Mouse (Mus musculus) neutrophil, adult 59 days (primary cell): ENCODE data around the gene Nmur1. TPM values are rescaled to one million over a fixed set of nuclear protein-coding genes. Genes with fewer than 3 reads are reported as not detected.

ENCODE experiments used
- total RNA-seq, 2 experiments: library from RNA; stranded (reverse); gene quantifications; 1 replicate in 1 of 2; 2 replicates in 1 of 2; pipeline ENCODE4 v1.2.4; 2023

The Nmur1 gene
- total RNA-seq, result not detected

DNA sequence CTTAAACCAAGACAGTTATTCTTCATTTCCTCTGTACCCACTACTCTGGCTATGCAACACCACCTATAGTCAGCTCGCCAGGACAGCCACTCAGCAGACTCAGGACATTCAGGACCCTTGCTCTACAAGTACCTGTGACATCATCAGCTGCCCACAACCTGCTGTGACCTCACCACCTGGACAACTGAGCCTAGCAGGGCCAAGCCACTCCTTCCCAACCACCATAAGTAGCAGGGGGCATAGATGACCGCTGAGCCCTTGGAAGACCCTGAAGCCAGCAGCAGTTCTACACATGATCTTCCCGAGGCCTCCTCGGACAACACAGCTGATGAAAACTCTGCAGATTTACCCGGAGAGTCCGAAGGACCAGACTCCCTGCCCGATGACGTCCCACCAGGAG lies at the start of gene Nmur1, which contains the start of gene Tex44:
Gene Nmur1 (minus strand): TSS at position 101 of the 400 bp plus-strand sequence.
Gene Tex44 (plus strand): TSS at position 202 of the 400 bp plus-strand sequence.

DNA sequence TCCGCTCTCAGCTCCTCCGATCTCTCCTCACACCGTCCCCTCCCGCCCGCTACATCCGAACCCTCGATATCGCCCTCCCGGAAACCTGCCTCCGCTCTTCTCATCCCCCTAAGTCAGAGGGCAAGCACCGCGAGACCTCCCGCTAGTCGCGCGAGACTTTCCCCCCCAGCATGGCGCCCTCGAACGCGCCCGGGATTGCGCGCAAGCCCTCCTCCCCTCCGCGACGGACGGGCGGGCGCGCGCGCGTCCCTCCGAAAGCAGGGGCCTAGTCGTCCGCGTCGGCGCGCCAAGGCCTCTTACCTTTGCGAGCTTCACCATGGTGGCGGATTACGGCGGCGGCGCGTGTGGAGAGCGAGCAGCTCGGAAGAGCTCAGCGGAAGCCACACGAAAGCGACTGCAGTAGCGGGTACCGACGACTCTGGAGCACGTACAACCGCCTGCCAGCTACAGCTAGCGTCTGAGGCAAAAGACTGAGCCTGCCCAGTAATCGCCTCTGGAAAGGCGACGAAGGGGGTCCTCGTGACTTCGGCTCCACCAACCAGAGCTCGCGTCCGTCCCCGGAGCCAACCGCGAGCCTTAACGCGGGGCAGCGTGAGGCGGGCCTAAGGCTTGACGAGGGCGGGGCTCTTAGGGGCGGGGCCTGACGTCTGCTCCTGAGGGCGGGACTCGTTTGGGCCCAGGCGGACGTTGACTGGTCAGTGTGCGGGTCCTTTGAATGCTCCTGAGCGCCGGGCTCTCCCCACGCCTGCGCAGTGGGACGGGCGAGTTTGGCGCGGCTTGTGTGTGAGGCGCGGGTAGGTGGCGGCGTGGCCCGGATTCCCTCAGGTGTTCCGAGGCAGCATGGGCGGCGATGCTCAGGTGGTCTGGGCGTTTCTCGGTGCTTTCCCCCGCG lies 66.9 kb downstream of the Nmur1 start, which contains the start of gene Ncl:
Gene Ncl (minus strand): TSS at position 495 of the 892 bp plus-strand sequence.

Other genes with a start within 250 kb of the Nmur1 start
- gene B3gnt7, start 123.4 kb downstream of the Nmur1 start, total RNA-seq, result under 1 TPM; 0.22 to 0.24 TPM
- 100 to 1,000 TPM; 153 to 159 TPM for gene Ncl, start 66.8 kb downstream of the Nmur1 start, total RNA-seq
- not detected for gene Tex44, start 101 bp upstream of the Nmur1 start, total RNA-seq
- gene Ptma, start 100.5 kb upstream of the Nmur1 start, total RNA-seq, result 1,000 to 10,000 TPM; 1,058 to 1,193 TPM
- gene Pde6d, start 156.4 kb upstream of the Nmur1 start, total RNA-seq, result 10 to 100 TPM; 22.1 to 25.7 TPM
- gene Cops7b, start 156.7 kb upstream of the Nmur1 start, total RNA-seq, result 1 to 10 TPM; 7.4 to 9.2 TPM
- gene Nppc, start 244.3 kb upstream of the Nmur1 start, total RNA-seq, result not detected